Mouse (Mus musculus) G1E (cell line): ENCODE measurements around the gene Ilkap.

Experiments used
- CTCF ChIP-seq: IDR thresholded peaks from 2 replicates; pipeline ENCODE4 v1.5.1; 2012; ENCODE audit warnings: low read depth, low read length, inconsistent platforms, mixed read lengths
- GATA1 ChIP-seq: IDR thresholded peaks from 2 replicates; pipeline ENCODE4 v1.6.1; 2012; ENCODE audit warnings: borderline replicate concordance, low read length, inconsistent platforms, mixed read lengths
- POLR2AphosphoS5 ChIP-seq: IDR thresholded peaks from 2 replicates; pipeline ENCODE4 v1.6.1; 2012; ENCODE audit warnings: low read depth, low read length, inconsistent platforms; ENCODE audit not compliant: insufficient replicate concordance
- TAL1 ChIP-seq: conservative IDR thresholded peaks from 2 replicates; pipeline ENCODE4 v1.6.1; 2012; ENCODE audit warnings: low read depth, low read length, inconsistent platforms, mixed read lengths

DNA sequence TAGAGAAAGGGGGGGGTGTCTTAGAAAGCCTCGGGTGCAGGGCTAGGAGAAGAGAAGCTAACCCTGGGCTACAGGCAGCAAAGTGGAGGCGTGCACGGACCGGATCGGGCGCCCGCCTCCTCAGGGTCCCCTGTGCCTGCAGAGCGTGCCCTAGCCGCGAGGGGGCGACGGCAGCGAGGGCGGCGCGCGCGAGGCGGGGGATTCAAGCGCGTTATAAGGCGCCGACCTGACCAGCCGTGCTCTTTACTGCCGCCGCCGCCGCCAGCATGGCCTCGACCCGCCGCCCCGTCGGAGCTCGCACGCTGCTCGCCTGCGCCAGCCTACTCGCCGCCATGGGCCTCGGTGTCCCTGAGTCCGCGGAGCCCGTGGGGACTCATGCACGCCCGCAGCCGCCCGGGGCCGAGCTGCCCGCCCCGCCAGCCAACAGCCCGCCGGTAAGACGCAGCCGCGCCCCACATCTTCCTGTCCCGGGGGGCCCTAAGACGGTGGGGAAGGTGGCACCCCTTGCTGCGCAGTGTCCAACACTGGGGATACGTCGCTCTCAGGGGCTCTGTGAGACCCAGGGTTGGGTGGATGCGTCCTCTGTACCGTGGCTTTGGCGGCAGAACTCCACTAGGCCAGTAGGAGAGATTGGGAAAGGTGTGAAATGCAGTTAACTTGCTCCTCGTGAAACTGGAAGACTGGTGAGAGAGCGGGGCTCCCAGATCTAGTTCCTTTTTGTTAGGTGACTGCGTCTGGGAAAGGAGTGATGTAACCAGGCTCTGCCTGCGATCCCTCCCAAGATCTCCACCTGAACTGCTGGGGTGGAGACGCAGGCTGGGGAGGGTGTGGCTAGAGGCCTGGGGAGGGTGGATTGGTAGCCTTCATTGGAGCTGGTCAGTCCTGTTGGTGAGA is 32.2 kb downstream of the Ilkap start, which contains the start of gene Erfe:
- TF ChIP-seq CTCF (peak; percentile 90), GATA1 (no peak), TAL1 (no peak), POLR2AphosphoS5 (no peak)
